Comparison of ENCODE assay signal across 8 mouse cellular contexts in the genomic region with DNA sequence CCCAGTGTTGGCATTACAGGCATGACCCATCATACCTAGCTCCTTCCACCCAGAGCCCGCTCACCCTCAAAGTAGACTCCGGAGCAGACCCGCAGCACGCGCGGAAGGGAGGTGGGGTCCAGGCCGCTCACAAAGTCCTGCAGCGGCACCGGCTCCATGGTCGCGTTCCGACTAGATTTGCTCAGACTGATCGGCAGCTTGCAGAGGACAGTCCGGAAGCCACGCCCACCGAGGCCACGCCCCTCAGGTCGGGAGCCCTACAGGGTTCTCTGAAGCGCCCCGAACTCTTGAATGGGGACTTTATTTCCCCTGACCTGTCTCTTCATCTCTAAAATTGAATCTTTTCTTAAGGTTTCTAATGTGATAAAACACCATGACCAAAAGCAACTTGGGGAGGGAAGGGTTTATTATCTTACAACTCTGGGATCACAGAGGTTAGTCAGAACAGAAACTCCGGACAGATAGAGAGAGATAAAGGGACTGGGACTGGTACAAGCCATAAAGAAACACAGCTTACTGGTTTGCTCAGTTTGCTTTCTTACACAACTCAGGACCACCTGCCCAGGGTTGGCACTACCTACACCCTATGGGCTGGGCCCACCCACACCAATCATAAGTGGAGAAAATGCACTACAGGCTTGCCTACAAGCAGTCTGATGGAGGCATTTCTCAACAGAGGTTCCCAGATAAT. TPM values are rescaled to one million over a fixed set of nuclear protein-coding genes. Genes with fewer than 3 reads are reported as not detected.
DNase-seq lines count a peak whose midpoint lies in the region; ATAC-seq and TF ChIP-seq lines count a peak whose summit lies in the region.

Gene Themis2, minus strand, starts transcription at position 192 of the 691 bp plus-strand sequence.

- 4% methylated on average over 21 of the region's 21 CpGs for WGBS in forebrain, embryonic 11.5 days

- H3K9me3 ChIP-seq in E14TG2a.4 (ENCODE audit: low read length), result no peaks in the 10 kb centered on the region
- H3K9me3 ChIP-seq in forebrain, embryonic 11.5 days (ENCODE audit: control insufficient read depth, low read length), result no peaks in the 10 kb centered on the region

- no peak within 1 kb of the TSS for H3K27ac ChIP-seq in forebrain, embryonic 11.5 days (ENCODE audit: low read depth, low read length)

- intact Hi-C loops in heart, postnatal 14 days (cut with DNase I), result no loop called here

- H3K4me1 ChIP-seq in E14TG2a.4 (replicated peaks; ENCODE audit: low read depth, low read length), result peaks cover 31% of the 10 kb centered on the region
- peaks cover 5% of the 10 kb centered on the region; the same call in 1 of the 2 replicates for H3K4me1 ChIP-seq in forebrain, embryonic 11.5 days (replicated peaks; ENCODE audit: control insufficient read depth, insufficient read depth, low read length)

- TF ChIP-seq CTCF in E14TG2a.4 (conservative IDR thresholded peaks at IDR 0.05; ENCODE audit: low read length), result no peak

- peaks cover 46% of the 10 kb centered on the region for H3K27me3 ChIP-seq in E14TG2a.4 (ENCODE audit: insufficient read depth, low read length)
- peaks cover 3% of the 10 kb centered on the region; the same call in 1 of the 2 replicates for H3K27me3 ChIP-seq in forebrain, embryonic 11.5 days (ENCODE audit: control insufficient read depth, insufficient read depth, low read length)

- H3K4me2 ChIP-seq in forebrain, embryonic 11.5 days (ENCODE audit: low read depth, low read length, severe bottlenecking), result peak within 1 kb of the TSS; percentile 50

- peak; percentile 85 for DNase-seq in adrenal gland, postnatal 25 days
- peak; percentile 82 for DNase-seq in forebrain, embryonic 11.5 days (ENCODE audit: low spot score)
- peak; percentile 82 to 84 for DNase-seq in heart, postnatal 14 days
- peak; percentile 65 to 91 for DNase-seq in kidney, postnatal 36 days
- peak; percentile 92 for DNase-seq in lung, postnatal 36 days
- peak; percentile 77 for DNase-seq in ovary, postnatal 36 days (ENCODE audit: low spot score)
- DNase-seq in urinary bladder, adult 2 months (ENCODE audit: low spot score), result peak; percentile 41

- no peaks in the 10 kb centered on the region for H3K36me3 ChIP-seq in E14TG2a.4 (ENCODE audit: insufficient read depth, low read length)
- H3K36me3 ChIP-seq in forebrain, embryonic 11.5 days (ENCODE audit: control insufficient read depth, insufficient read depth, low read length), result no peaks in the 10 kb centered on the region

- peak within 1 kb of the TSS; percentile 14 for H3K9ac ChIP-seq in forebrain, embryonic 11.5 days (ENCODE audit: low read length)

- H3K4me3 ChIP-seq in E14TG2a.4 (replicated peaks; ENCODE audit: low read length), result peak within 1 kb of the TSS; percentile 78
- H3K4me3 ChIP-seq in forebrain, embryonic 11.5 days (ENCODE audit: low read depth, low read length), result peak within 1 kb of the TSS; percentile 19; the same call in 1 of the 2 replicates

- ATAC-seq in forebrain, embryonic 11.5 days (replicated peaks; ENCODE audit: low FRiP score), result no peak; the same call in 1 of the 2 replicates

RNA-seq across cellular contexts. Expression of gene Themis2, which starts in this region (rescaled TPM):
- 0.48 and 1.4 TPM in 2 replicates for total RNA-seq in adrenal gland, postnatal 25 days (2021)
- 0.87 and 1.0 TPM in 2 replicates for polyA plus RNA-seq in forebrain, embryonic 11.5 days (2014; fragmentation: Nextera tagmentation; extraction: Ambion mirVana)
- total RNA-seq in heart, postnatal 14 days (2021), result 1 to 10 TPM; 1.5 to 1.8 TPM
- polyA plus RNA-seq in urinary bladder, adult 2 months (2012; rRNA removed), result 5.0 and 7.6 TPM in 2 replicates

Comparison
In these comparisons a context has a peak if more than half of its experiments do, and no peak if none do; other contexts are left out.
1. DNase-seq: peak in every context shown above with its lines; median percentile 92 in lung, postnatal 36 days; 85 in adrenal gland, postnatal 25 days; 83 in heart, postnatal 14 days; 82 in forebrain, embryonic 11.5 days; 78 in kidney, postnatal 36 days; 77 in ovary, postnatal 36 days; 41 in urinary bladder, adult 2 months.